Mouse (Mus musculus): Measurements from ENCODE around the gene Stk10.

Stk10 gene

DNA sequence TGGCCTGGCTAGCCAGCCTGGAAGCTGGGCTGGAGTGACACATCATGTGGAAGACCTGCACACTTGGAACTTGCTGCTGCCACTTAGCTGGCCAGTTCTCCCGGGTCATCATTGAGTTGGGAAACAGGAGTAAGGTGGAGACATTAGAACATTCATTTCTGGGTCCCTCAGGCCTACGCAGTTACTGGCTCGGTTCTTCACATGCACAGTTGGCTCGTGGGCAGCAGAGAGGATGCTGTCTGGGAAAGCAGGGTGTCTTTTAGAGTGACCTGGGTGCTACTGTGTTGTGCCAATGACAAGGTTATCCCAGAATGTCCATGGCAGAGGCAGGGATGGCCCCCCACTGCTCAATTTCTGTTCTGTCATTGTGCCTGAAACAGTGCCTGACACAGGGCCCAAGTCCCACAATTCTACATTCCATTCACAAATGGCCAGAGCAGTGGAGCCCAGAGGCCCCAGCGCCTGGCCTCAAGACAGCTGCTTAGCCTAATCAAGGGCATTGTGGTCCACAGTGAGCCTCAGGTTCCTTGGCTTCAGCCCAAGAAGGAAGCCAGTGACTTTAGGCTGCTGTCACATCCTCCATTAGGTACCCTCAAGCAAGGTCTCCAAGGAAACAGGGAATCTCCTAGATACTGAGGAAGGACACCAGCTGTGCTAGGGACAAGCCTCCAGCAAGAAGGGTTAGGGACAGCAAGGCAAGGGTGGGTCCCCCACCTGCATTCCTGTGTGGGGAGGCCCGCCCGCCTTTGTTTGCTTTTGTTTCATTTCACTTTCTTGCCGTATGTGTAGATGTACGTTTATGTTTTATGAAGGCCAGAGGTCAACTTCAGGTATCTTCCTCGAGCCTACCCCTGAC lies 34.1 kb downstream of the Stk10 start:
- DNase-seq (ENCODE audit: inconsistent ontology term): no peak

DNA sequence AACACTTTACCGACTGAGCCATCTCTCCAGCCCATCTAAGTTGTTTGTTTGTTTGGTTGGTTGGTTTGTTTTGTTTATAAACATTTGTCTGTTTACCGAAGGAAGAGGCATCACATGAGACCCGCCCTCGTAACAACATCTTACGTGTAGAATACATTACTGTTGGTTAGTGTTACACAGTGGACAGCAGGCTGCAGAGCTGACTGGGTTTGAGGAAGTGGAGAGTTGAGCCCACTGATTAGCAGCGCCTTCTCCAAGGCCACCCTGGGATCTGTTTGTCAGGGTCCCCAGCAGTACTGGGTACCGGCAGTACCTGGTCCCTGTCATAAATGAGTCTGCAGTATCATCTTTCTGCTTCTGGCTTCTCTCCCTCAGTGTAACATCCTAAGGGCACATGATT lies 35.0 kb downstream of the Stk10 start:
- no peak for DNase-seq (ENCODE audit: inconsistent ontology term)

DNA sequence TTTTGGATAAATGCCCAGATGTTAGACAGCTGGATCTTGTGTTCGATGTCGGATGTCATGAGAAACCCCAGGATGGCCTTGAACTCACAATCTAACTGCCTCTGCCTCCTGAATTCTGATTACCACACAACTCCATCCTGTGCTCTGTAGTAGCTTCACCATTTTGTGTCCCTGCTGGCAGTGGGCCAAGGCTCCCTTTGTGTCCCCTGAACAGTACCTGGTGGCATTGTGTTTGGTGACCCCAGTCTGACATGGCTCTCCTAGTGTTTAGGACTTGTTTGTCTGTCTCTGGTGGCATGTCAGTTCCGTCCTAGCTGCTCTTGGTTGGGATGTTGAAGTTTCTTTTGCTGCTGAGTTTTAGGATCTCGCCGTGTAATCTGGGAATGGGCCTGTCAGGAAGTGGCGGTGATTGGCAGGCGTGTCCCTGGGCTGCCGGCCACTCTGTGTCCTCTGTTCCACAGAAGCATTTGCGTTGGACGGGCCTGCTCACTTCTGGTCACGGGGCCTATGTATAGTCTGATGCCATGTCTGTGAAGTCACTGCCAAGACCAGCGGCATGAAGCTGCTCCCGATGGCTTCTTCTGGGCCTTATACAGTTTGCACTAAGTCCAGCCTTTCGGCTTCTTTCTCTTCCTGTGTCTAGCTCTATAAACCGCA lies 35.7 kb downstream of the Stk10 start:
- no peak for DNase-seq (ENCODE audit: inconsistent ontology term)

DNA sequence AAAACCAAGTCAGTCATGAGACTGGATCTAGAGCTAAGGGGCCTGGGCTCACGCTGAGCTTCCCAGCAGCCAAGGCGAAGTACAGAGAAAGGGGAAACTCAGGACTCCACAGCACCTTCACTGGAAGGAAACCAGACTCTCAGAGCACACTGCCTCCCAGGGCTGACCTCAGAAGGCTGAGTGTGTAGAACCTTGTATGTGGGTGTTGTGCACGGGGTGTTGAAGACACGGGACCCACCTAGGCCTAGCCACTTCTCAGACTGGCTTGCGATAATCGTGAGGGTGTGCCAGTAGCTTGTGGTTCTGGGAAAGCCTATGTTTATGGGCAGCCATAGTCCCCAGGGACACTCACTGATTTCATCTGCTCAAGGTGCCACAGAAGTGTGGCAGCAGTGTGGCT lies 38.0 kb downstream of the Stk10 start:
- DNase-seq (ENCODE audit: inconsistent ontology term): no peak

- no peak for DNase-seq (ENCODE audit: inconsistent ontology term)
Observed at GRCm38 (mm10) chr11:32573669-32574068, 40.6 kb downstream of the Stk10 start.

GRCm38 (mm10) chr11:32575964-32576759 lies 43.1 kb downstream of the Stk10 start:
- DNase-seq (ENCODE audit: inconsistent ontology term): no peak

DNA sequence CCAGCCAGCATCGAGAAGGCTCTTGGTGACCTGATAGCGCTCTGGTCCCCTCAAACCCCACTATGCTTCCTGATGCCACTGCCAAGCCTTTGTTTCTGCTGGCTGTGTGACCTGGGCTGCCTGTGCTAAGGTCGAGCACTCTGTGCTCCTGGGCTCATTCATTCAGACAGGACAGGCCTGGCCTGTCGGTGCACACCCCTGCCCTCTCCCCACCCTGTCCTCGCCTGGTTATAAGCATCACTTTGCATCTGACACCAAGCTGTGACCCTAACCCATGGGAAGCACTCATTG lies 43.6 kb downstream of the Stk10 start:
- no peak for DNase-seq (ENCODE audit: inconsistent ontology term)

DNA sequence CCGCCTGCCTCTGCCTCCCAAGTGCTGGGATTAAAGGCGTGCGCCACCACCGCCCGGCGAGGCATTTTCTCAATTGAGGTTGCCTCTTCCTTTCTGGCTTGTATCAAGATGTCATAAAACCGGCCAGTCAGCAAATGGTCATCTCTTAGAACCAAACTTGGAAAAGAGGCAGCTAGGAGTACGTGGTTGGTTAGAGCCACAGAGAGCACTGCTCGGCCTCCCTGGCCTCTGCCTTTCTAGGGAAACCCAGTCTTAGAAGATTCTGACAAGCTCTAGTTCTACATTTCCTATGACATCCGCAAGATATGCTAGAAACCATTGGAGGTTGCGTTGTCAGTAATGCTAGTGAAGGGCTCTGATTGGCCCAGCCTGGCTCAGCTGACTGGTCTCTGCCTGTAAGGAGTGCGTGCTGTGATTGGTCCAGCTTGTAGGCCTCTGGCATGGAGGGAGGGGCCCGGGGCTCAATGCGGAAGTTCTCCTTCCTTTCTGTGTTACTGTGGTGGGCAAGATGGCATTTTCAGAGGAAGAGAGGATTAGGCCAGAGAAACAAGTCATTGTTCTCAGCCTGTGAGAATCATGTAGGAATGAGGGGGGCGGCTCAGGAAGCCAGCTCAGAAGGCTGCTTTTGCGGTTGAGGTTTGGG lies 47.3 kb downstream of the Stk10 start:
- DNase-seq (ENCODE audit: inconsistent ontology term): peak; percentile 82

DNA sequence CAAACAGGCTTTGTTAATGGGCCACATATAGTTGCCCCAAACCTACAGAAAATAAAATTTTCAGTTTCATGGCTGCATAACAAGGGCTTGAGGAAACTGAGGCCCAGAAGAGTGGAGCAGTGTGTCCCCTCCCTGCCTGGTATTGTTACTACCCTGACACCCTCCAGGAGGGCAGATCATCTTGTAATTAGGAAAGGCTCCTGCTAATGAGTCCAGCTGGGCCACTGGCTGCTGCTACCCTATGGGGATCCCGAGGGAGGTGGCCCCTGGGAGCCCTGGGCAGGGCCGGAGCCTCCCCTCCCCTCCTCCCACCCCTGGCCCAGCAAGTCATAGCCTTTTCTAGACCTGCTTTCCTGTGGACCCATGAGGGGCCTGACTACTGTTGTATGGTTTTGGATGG lies 47.9 kb downstream of the Stk10 start:
- no peak for DNase-seq (ENCODE audit: inconsistent ontology term)

- DNase-seq (ENCODE audit: inconsistent ontology term): no peak
Observed at GRCm38 (mm10) chr11:32582813-32583212, 49.7 kb downstream of the Stk10 start.

GRCm38 (mm10) chr11:32585996-32586395 lies 52.9 kb downstream of the Stk10 start:
- DNase-seq (ENCODE audit: inconsistent ontology term): no peak

DNA sequence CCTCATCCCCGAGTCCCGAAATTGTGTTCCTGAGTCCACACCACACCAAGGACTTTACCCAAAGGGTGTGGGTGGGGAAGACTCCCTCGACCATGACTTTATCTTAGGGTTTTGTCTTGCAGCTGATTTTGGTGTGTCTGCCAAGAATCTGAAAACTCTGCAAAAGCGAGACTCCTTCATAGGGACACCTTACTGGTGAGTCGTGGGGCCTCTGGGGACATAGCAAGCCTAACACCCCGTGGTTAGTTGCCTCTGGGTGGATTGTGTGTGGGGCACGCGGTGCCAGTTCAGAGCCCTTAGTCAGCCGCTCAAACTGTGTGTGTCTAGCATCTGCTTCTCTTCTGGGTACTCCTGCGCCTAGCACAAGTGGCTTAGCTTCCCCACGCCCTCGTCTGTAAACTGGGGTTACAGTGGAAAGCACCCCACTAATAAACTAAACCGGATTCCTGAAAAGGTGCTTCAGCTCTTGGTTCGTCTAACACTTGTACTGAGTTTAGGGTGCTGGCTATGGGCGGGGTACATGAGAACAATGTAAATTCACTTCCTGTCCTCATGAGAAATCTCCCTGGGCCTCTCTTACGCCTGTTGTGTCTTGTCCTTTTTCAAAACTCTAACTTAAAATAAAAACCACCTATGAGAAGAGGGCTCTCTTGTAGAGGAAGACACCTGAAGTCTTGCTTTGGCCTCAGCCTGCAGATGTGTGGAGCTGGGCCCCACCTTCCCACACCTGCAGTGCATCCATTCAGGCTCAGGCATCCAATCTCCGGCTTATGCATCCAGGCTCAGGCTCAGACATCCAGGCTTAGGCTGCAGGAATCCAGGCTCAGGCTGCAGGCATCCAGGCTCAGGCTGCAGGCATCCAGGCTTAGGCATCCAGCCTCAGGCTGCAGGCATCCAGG lies 54.3 kb downstream of the Stk10 start:
- DNase-seq (ENCODE audit: inconsistent ontology term): peak; percentile 33

- peak; percentile 80 for DNase-seq (ENCODE audit: inconsistent ontology term)
Observed at GRCm38 (mm10) chr11:32588090-32588891, 55.2 kb downstream of the Stk10 start.

DNA sequence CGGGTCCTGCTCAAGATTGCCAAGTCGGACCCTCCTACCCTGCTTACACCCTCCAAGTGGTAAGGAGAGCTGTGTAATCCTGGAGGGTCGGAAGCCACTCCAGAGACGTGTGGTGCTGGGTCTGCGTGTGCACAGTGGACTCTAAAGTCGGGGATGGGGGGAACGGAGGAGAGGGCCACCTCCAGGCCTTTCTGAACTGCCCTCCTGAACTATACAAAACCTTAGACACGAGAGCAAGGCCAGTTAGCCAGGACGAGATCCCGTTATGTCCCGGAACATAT lies 55.7 kb downstream of the Stk10 start:
- DNase-seq (ENCODE audit: inconsistent ontology term): no peak

DNA sequence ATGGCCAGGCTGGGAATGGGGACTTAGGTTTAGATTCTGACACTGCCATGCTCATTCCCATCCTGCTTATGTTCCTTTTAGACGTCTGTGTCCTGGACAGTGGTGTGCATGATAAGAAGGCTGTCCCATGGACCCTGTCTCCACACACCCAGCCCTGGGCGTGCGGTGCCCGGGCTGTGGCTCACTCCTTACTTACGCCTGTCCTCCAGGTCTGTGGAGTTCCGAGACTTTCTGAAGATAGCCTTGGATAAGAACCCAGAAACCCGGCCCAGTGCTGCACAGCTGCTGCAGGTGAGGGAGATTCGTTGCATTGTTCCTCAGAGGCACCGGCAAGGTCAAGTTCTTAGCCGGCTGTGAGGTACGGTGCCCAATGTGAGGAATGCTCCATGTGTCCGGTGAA lies 56.1 kb downstream of the Stk10 start:
- no peak for DNase-seq (ENCODE audit: inconsistent ontology term)

DNA sequence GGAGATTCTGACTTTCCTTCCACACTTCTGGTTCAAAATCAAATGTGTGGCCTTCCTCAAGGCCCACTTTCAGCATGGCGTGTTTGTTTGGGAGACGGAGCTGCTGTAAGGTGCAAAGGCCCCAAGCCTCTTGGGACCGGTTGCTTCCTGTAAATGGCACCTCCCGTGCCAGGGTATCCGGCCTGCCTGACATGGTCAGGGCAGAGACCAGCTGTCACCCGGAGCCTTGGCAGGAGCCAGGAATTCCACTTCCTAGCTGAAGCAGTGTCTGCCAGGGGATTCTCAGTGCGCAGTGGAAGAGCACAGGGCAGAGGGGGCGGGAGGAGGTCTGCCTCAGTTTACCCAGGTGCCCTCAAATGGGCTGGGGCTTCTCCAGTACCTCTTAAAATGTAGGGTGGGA lies 56.7 kb downstream of the Stk10 start:
- DNase-seq (ENCODE audit: inconsistent ontology term): no peak

DNA sequence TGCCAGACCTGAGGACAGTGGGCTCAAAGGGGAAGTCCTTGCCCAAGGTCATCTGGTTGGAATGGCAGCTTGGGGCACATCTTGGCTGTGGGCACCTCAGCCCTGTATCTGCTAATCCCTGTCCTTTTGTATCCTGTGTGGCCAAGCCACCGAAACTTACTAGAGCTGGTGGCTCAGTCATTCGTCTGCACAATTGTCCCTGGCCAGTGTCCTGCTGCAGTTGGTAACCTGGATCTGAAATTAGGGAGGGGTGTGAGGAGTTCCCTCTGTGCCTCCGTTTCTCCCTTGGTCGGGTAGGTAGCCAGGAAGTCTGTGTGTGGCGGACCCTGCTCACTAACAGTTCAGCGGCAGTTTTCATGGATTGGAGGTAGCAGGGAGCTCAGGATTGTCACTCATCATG lies 57.1 kb downstream of the Stk10 start:
- no peak for DNase-seq (ENCODE audit: inconsistent ontology term)

DNA sequence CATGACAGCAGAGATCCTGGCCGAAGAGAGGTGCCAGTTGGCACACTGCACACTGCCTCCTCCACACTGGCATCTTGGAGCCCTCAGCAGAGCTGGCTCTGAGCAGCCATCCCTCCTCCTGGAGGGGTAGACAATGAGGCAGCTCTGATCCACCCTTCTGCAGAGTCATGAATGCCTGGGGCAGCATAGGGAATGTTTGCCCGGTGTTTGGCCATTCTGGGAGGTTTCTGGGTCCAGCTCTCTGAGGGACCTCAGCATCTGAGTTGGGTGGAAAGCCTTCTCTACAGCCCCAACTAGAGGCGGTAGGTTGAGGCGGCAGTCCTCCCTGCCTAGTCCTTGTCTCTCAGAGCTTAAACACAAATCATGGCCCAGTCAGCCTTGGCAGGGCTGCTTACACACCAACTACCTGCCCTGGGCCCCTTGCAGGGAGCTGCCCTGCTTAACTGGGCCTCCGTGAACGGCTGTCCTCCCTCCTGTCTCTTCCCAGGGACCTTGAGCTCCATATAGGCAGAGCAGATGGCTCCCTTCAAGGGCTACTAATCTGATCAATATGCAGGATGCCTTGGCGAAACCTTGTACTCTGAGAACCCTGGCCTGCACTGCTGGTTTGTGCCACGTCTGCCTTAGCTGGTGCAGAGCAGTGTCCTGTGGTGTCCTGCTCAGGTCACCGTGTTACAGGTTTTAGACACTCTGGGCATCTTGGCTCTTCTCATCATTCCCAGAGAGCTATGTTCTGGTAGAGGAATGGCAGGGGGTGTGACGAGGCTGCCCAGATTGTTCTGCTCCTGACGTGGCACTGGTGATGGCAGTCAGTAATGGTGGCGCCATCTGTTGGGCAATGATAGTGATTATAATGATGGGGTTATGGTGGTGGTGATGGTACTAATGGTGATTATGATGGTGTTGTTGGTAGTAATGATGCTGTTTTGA lies 59.1 kb downstream of the Stk10 start:
- peak; percentile 56 for DNase-seq (ENCODE audit: inconsistent ontology term)

DNA sequence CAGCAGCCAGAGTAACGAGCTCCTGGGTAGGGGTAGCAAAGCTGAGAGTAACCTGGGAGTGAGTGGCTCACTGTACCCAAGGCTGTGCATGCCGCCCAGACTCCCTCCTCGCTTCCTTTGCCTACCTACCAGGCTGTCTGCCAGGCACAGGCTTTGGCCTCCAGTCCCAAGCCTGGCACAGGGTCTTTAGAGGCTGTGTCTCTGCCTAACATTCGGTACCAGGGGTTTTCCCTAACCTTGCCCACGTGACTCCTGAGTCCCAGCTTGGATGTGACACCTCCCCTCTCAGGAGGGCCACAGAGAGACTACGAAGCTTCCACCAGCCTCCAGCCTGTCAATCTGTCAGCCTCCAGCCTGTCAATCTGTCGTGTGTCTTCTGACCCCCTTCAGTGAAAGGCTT lies 60.0 kb downstream of the Stk10 start:
- DNase-seq (ENCODE audit: inconsistent ontology term): no peak

DNA sequence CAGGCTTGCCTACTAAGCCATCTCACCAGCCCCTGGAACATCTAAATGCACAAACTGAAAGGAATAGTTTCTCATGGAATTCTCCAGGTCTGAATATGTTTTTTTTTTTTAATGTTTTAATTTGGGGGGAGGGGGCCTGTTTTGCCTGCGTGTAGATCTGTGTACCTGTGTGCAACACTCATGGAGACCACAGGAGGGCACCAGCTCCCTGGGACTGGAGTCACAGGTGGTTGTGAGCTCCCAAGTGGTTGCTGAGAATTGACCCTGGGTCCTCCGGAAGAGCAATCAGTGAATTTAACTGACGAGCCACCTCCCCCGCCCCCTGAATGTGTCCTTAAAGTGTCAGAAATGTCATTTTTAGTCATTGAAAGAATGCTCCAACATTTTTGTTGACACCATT lies 61.0 kb downstream of the Stk10 start:
- no peak for DNase-seq (ENCODE audit: inconsistent ontology term)

Data from Muller cell, postnatal 12 days (primary cell).